Comparison of ENCODE assay signal across 8 mouse cellular contexts in the genomic region with DNA sequence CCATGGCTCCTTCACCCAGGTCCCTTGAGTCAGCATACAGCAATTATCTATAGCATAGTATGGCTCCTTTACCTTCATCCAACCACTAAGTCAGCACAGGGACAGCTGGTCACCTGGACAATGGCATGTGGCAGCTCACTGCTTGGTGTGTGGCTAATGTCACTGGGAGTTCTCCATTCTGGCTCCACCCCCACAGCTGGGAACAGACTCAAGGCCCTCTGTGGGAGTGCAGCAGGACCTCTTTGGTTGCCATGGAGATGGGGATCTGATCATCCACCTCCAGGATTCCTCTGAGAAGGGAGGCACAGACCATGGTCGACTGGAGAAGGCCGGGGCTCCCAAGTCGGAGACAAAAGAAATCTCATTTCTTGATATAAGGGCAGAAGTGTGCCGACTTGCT.
DNase-seq lines count a peak whose midpoint lies in the region; ATAC-seq lines count a peak whose summit lies in the region.
"Had no signal": no experiment of that assay in that cellular context is flagged by ENCODE, and none has a peak within 500 bp of the region (broad histone marks: within the 10 kb centered on the region; RNA-seq: fewer than 3 reads in every experiment).

No protein-coding gene starts in this region.

- peaks cover 6% of the 10 kb centered on the region; the same call in 1 of the 2 replicates for H3K27me3 ChIP-seq in forebrain, embryonic 12.5 days
- no peaks in the 10 kb centered on the region for H3K27me3 ChIP-seq in limb, embryonic 10.5 days (ENCODE audit: low read depth, poor library complexity, severe bottlenecking)
- H3K27me3 ChIP-seq: heart, embryonic 15.5 days had no signal

- peak; percentile 77 for ATAC-seq in forebrain, embryonic 12.5 days (ENCODE audit: low FRiP score)
- no peak for ATAC-seq in erythroblast, adult 5-6 weeks (replicated peaks; ENCODE audit: low FRiP score, poor library complexity, severe bottlenecking)

- no peaks in the 10 kb centered on the region for H3K9me3 ChIP-seq in forebrain, embryonic 12.5 days
- H3K9me3 ChIP-seq in limb, embryonic 10.5 days (replicated peaks) = no peaks in the 10 kb centered on the region
- H3K9me3 ChIP-seq: heart, embryonic 15.5 days had no signal

- peak overlapping the region; percentile 63 for H3K27ac ChIP-seq in forebrain, embryonic 12.5 days
- peak overlapping the region; percentile 76 for H3K27ac ChIP-seq in limb, embryonic 10.5 days
- H3K27ac ChIP-seq: heart, embryonic 15.5 days had no signal

- no peak overlapping the region for H3K9ac ChIP-seq in forebrain, embryonic 12.5 days
- H3K9ac ChIP-seq: heart, embryonic 15.5 days had no signal

- 15% methylated on average over 4 of the region's 4 CpGs for WGBS in forebrain, embryonic 12.5 days
- 50% methylated on average over 4 of the region's 4 CpGs for WGBS in limb, embryonic 10.5 days

- no peak overlapping the region for H3K4me2 ChIP-seq in forebrain, embryonic 12.5 days
- H3K4me2 ChIP-seq: heart, embryonic 15.5 days had no signal

- intact Hi-C loops in heart, postnatal 10 days (cut with DNase I) = loop anchor here (5.0 to 10.0 kb wide), 2 partner anchors 51 to 124 kb away; no protein-coding TSS in a partner anchor
- intact Hi-C loops in heart, postnatal 36 days (cut with DNase I) = loop anchor here (5.0 kb wide), 1 partner anchor 124 kb away; no protein-coding TSS in a partner anchor

- peaks cover 18% of the 10 kb centered on the region for H3K4me1 ChIP-seq in forebrain, embryonic 12.5 days
- peaks cover 57% of the 10 kb centered on the region for H3K4me1 ChIP-seq in limb, embryonic 10.5 days

- DNase-seq in right cerebral cortex, adult 18-20 months = peak; percentile 85
- no peak for DNase-seq in right cerebral cortex, postnatal 4 days
- peak; percentile 46 for DNase-seq in limb, embryonic 10.5 days (ENCODE audit: low spot score)
- DNase-seq in heart, postnatal 10 days = no peak
- no peak for DNase-seq in heart, postnatal 36 days

- no peaks in the 10 kb centered on the region for H3K36me3 ChIP-seq in forebrain, embryonic 12.5 days (replicated peaks)
- H3K36me3 ChIP-seq in limb, embryonic 10.5 days = peaks cover 15% of the 10 kb centered on the region
- H3K36me3 ChIP-seq: heart, embryonic 15.5 days had no signal

- no peak overlapping the region for H3K4me3 ChIP-seq in forebrain, embryonic 12.5 days (replicated peaks)
- no peak overlapping the region for H3K4me3 ChIP-seq in limb, embryonic 10.5 days
- H3K4me3 ChIP-seq: heart, embryonic 15.5 days had no signal

Comparison
In these comparisons a context has a peak if more than half of its experiments do, and no peak if none do; other contexts are left out.
1. DNase-seq: peak in right cerebral cortex, adult 18-20 months (single experiment) and limb, embryonic 10.5 days (single experiment); none in right cerebral cortex, postnatal 4 days (single experiment), heart, postnatal 10 days (0 of 2) and heart, postnatal 36 days (0 of 2).